Mouse (Mus musculus): ENCODE results near the gene Rab4b. TPM values are rescaled to one million over a fixed set of nuclear protein-coding genes. Genes with fewer than 3 reads are reported as not detected.

The Rab4b gene
- polyA plus RNA-seq, 1 experiment from 2014 or later = 76.1 TPM

DNA sequence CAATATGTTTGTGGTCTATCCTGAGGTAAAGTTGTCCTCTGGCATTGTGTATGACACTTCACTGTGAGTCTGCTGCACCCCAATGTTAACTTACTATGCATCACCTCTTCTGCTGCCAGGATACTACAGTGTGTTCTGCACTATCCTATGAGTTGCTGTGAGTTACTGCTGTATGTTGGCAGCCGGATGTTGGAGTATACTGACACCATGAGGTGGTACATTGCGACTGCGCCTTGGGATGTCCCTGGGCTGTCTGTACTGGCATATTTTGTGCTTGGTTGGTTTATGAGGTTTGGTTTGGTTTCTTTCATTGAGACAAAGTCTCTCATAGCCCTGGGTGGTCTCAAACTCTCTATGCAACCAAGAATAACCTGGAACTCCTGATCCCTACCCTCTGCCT, 50.5 kb downstream of the Rab4b start:
- Histone ChIP-seq H3K4me3 (ENCODE audit: low read length) (no peak overlapping the region), H3K27me3 (ENCODE audit: control insufficient read depth, insufficient read depth, low read depth, low read length) (no peaks in the 10 kb centered on the region), H3K9ac (ENCODE audit: low read length) (no peak overlapping the region), H3K4me1 (replicated peaks; ENCODE audit: control insufficient read depth, insufficient read depth, low read length) (peaks cover 5% of the 10 kb centered on the region; the same call in 1 of the 2 replicates), H3K36me3 (ENCODE audit: control insufficient read depth, insufficient read depth, low read length) (no peaks in the 10 kb centered on the region), H3K27ac (ENCODE audit: low read length) (no peak overlapping the region), H3K9me3 (ENCODE audit: control insufficient read depth, low read length) (no peaks in the 10 kb centered on the region), H3K4me2 (ENCODE audit: low read depth, low read length) (no peak overlapping the region)
- ATAC-seq (ENCODE audit: low read depth) = peak; percentile 56; the same call in 1 of the 2 replicates
- 48% methylated on average over 3 of the region's 3 CpGs for WGBS

- no peak for ATAC-seq (ENCODE audit: low read depth)
- H3K4me2 ChIP-seq (ENCODE audit: low read depth, low read length) = no peak overlapping the region
- no peaks in the 10 kb centered on the region for H3K27me3 ChIP-seq (ENCODE audit: control insufficient read depth, insufficient read depth, low read depth, low read length)
- WGBS = 79% methylated on average over 4 of the region's 4 CpGs
- H3K4me3 ChIP-seq (ENCODE audit: low read length) = no peak overlapping the region
- H3K9me3 ChIP-seq (ENCODE audit: control insufficient read depth, low read length) = no peaks in the 10 kb centered on the region
- H3K27ac ChIP-seq (ENCODE audit: low read length) = no peak overlapping the region
- H3K9ac ChIP-seq (ENCODE audit: low read length) = no peak overlapping the region
- no peaks in the 10 kb centered on the region for H3K36me3 ChIP-seq (ENCODE audit: control insufficient read depth, insufficient read depth, low read length)
- H3K4me1 ChIP-seq (replicated peaks; ENCODE audit: control insufficient read depth, insufficient read depth, low read length) = no peaks in the 10 kb centered on the region
Measured at GRCm38 (mm10) chr7:27124969-27125368, 53.7 kb downstream of the Rab4b start.

DNA sequence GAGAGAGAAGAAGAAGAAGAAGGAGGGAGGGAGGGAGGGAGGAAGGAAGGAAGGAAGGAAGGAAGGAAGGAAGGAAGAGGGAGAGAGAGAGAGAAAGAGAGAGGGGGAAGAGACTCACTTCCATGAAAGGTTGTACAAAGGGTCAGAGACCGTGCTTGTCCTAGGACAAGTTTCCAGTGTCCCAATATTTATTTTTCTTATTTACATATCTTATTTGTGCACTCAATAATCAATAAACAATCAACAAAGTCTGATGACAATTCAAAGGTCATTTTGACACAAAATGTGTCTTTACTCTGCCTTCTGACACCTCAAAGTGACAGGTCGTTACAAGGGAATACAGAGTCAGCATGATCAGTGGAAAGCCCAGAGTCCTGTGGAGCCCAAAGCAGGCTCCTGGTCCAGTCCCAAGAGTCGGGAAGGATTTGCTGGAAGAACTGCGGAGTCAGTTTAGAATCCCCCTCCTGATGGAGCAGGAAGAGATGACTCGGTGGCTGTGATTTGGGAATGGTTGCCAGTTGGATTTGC, 54.3 kb downstream of the Rab4b start:
- WGBS = 62% methylated on average over 5 of the region's 5 CpGs
- no peaks in the 10 kb centered on the region for H3K9me3 ChIP-seq (ENCODE audit: control insufficient read depth, low read length)
- no peaks in the 10 kb centered on the region for H3K4me1 ChIP-seq (replicated peaks; ENCODE audit: control insufficient read depth, insufficient read depth, low read length)

DNA sequence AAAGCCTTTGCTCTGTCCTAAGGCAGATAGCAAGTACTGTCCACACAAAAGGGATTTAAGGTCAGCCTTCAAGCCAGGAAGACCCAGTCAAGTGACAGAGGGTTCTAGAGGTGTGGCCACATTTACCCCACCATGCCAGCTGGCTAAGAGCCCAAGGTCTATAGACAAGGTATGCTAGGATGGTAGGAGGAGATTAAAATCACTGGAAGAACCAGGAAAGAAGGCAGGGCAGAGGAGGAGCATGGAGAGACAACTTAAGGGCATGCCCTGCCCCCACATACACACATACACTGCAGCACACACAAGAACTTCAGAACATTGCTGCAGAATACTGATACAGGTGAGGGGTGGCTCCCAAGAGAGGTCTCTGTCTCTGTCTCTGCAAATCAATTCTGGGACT, 59.0 kb downstream of the Rab4b start, which contains the start of gene Cyp2f2:
TSS of gene Cyp2f2 (plus strand) at position 234 of the 400 bp plus-strand sequence.
- H3K4me1 ChIP-seq (replicated peaks; ENCODE audit: control insufficient read depth, insufficient read depth, low read length) = peaks cover 10% of the 10 kb centered on the region
- no peak within 1 kb of the TSS for H3K4me2 ChIP-seq (ENCODE audit: low read depth, low read length)
- H3K27ac ChIP-seq (ENCODE audit: low read length) = peak within 1 kb of the TSS; percentile 84
- no peaks in the 10 kb centered on the region for H3K27me3 ChIP-seq (ENCODE audit: control insufficient read depth, insufficient read depth, low read depth, low read length)
- no peaks in the 10 kb centered on the region for H3K36me3 ChIP-seq (ENCODE audit: control insufficient read depth, insufficient read depth, low read length)
- no peak for ATAC-seq (ENCODE audit: low read depth)
- H3K9ac ChIP-seq (ENCODE audit: low read length) = no peak within 1 kb of the TSS
- no peak within 1 kb of the TSS for H3K4me3 ChIP-seq (ENCODE audit: low read length)
- H3K9me3 ChIP-seq (ENCODE audit: control insufficient read depth, low read length) = no peaks in the 10 kb centered on the region

More for the DNA sequence above, 54.3 kb downstream of the Rab4b start:
- Histone ChIP-seq H3K27ac (ENCODE audit: low read length) (no peak overlapping the region), H3K9ac (ENCODE audit: low read length) (no peak overlapping the region), H3K27me3 (ENCODE audit: control insufficient read depth, insufficient read depth, low read depth, low read length) (no peaks in the 10 kb centered on the region), H3K36me3 (ENCODE audit: control insufficient read depth, insufficient read depth, low read length) (no peaks in the 10 kb centered on the region), H3K4me3 (ENCODE audit: low read length) (no peak overlapping the region), H3K4me2 (ENCODE audit: low read depth, low read length) (no peak overlapping the region)
- ATAC-seq (ENCODE audit: low read depth) = no peak

MicroRNA genes within 50 kb of the gene (microRNA counts, 519-probe panel; counts per million panel counts)
- microRNA mmu-miR-1191 = not detected

Small RNA genes within 50 kb of the gene (microRNA-seq; reads per million reads assigned to microRNA genes)
- 4.0 reads per million, percentile 15 among the genes with 10 or more reads in this experiment for gene Mir1191
- gene Mir3101 = not detected

Other genes starting within 250 kb of the Rab4b start
- not detected in 2 replicates for gene Cyp2a22, start 239.5 kb downstream of the Rab4b start, polyA plus RNA-seq (2015; fragmentation: Nextera tagmentation; extraction: Ambion mirVana)
- gene Cyp2a12, start 149.8 kb downstream of the Rab4b start, polyA plus RNA-seq (2015; fragmentation: Nextera tagmentation; extraction: Ambion mirVana) = not detected in 2 replicates
- gene Cyp2f2, start 59.0 kb downstream of the Rab4b start, polyA plus RNA-seq (2015; fragmentation: Nextera tagmentation; extraction: Ambion mirVana) = 75.8 and 84.9 TPM in 2 replicates
- gene Cyp2t4, start 25.2 kb downstream of the Rab4b start, polyA plus RNA-seq (2015; fragmentation: Nextera tagmentation; extraction: Ambion mirVana) = 0.18 TPM in 1 of 2 replicates, not detected in the other
- gene Egln2, start 12.1 kb downstream of the Rab4b start, polyA plus RNA-seq (2015; fragmentation: Nextera tagmentation; extraction: Ambion mirVana) = 68.8 and 72.9 TPM in 2 replicates
- gene Gm21983, start 2.2 kb upstream of the Rab4b start, polyA plus RNA-seq (2015; fragmentation: Nextera tagmentation; extraction: Ambion mirVana) = 1.4 and 1.7 TPM in 2 replicates
- gene Mia, start 2.3 kb upstream of the Rab4b start, polyA plus RNA-seq (2015; fragmentation: Nextera tagmentation; extraction: Ambion mirVana) = 170 and 185 TPM in 2 replicates
- gene BC024978, start 16.9 kb upstream of the Rab4b start, polyA plus RNA-seq (2015; fragmentation: Nextera tagmentation; extraction: Ambion mirVana) = 3.1 and 3.5 TPM in 2 replicates
- 246 and 251 TPM in 2 replicates for gene Snrpa, start 17.4 kb upstream of the Rab4b start, polyA plus RNA-seq (2015; fragmentation: Nextera tagmentation; extraction: Ambion mirVana)
- gene Itpkc, start 49.8 kb upstream of the Rab4b start, polyA plus RNA-seq (2015; fragmentation: Nextera tagmentation; extraction: Ambion mirVana) = 4.1 and 4.3 TPM in 2 replicates
- 23.4 and 23.5 TPM in 2 replicates for gene Coq8b, start 54.1 kb upstream of the Rab4b start, polyA plus RNA-seq (2015; fragmentation: Nextera tagmentation; extraction: Ambion mirVana)
- gene Numbl, start 79.5 kb upstream of the Rab4b start, polyA plus RNA-seq (2015; fragmentation: Nextera tagmentation; extraction: Ambion mirVana) = 14.8 and 14.9 TPM in 2 replicates
- gene Ltbp4, start 158.8 kb upstream of the Rab4b start, polyA plus RNA-seq (2015; fragmentation: Nextera tagmentation; extraction: Ambion mirVana) = 107 and 127 TPM in 2 replicates
- 43.6 and 46.2 TPM in 2 replicates for gene Shkbp1, start 177.1 kb upstream of the Rab4b start, polyA plus RNA-seq (2015; fragmentation: Nextera tagmentation; extraction: Ambion mirVana)
- 0.52 and 1.1 TPM in 2 replicates for gene Gm20479, start 178.5 kb upstream of the Rab4b start, polyA plus RNA-seq (2015; fragmentation: Nextera tagmentation; extraction: Ambion mirVana)